Mouse (Mus musculus): ENCODE data around the gene Ccdc12. TPM values are rescaled to one million over a fixed set of nuclear protein-coding genes. Genes with fewer than 3 reads are reported as not detected.
"Not testable (repeated sequence)": the region's sequence is repeated elsewhere in the genome, so short reads cannot be mapped to it uniquely, and the experiment has no call there.

The Ccdc12 gene
- total RNA-seq, 1 experiment from 2014 or later, result 251 TPM

GRCm38 (mm10) chr9:110667219-110667836, 11.0 kb downstream of the Ccdc12 start:
- no peak for ATAC-seq (replicated peaks; ENCODE audit: insufficient number of reproducible peaks, low FRiP score, low TSS enrichment, poor library complexity, severe bottlenecking)

GRCm38 (mm10) chr9:110668601-110669293, 12.4 kb downstream of the Ccdc12 start:
- no peak for ATAC-seq (replicated peaks; ENCODE audit: insufficient number of reproducible peaks, low FRiP score, low TSS enrichment, poor library complexity, severe bottlenecking)

- ATAC-seq (replicated peaks; ENCODE audit: insufficient number of reproducible peaks, low FRiP score, low TSS enrichment, poor library complexity, severe bottlenecking), result no peak
Observed at GRCm38 (mm10) chr9:110669785-110670184, 13.5 kb downstream of the Ccdc12 start.

- ATAC-seq (replicated peaks; ENCODE audit: insufficient number of reproducible peaks, low FRiP score, low TSS enrichment, poor library complexity, severe bottlenecking), result 0 out of 2 replicates have a peak, but pooled peaks have one; percentile 44
Observed at GRCm38 (mm10) chr9:110672462-110673106, 16.3 kb downstream of the Ccdc12 start.

GRCm38 (mm10) chr9:110673107-110673752, 16.9 kb downstream of the Ccdc12 start:
- no peak for ATAC-seq (replicated peaks; ENCODE audit: insufficient number of reproducible peaks, low FRiP score, low TSS enrichment, poor library complexity, severe bottlenecking)

GRCm38 (mm10) chr9:110676492-110676911, 20.2 kb downstream of the Ccdc12 start:
- peak; percentile 92 for ATAC-seq (replicated peaks; ENCODE audit: insufficient number of reproducible peaks, low FRiP score, low TSS enrichment, poor library complexity, severe bottlenecking)

- ATAC-seq (replicated peaks; ENCODE audit: insufficient number of reproducible peaks, low FRiP score, low TSS enrichment, poor library complexity, severe bottlenecking), result no peak
Observed at GRCm38 (mm10) chr9:110678886-110679285, 22.6 kb downstream of the Ccdc12 start.

GRCm38 (mm10) chr9:110680736-110681507, 24.6 kb downstream of the Ccdc12 start:
- no peak for ATAC-seq (replicated peaks; ENCODE audit: insufficient number of reproducible peaks, low FRiP score, low TSS enrichment, poor library complexity, severe bottlenecking)

- ATAC-seq (replicated peaks; ENCODE audit: insufficient number of reproducible peaks, low FRiP score, low TSS enrichment, poor library complexity, severe bottlenecking), result no peak
Observed at GRCm38 (mm10) chr9:110681817-110682216, 25.5 kb downstream of the Ccdc12 start.

GRCm38 (mm10) chr9:110682255-110682654, 26.0 kb downstream of the Ccdc12 start:
- peak; percentile 58 for ATAC-seq (replicated peaks; ENCODE audit: insufficient number of reproducible peaks, low FRiP score, low TSS enrichment, poor library complexity, severe bottlenecking)

- ATAC-seq (replicated peaks; ENCODE audit: insufficient number of reproducible peaks, low FRiP score, low TSS enrichment, poor library complexity, severe bottlenecking), result not testable (repeated sequence)
Observed at GRCm38 (mm10) chr9:110682697-110683096, 26.4 kb downstream of the Ccdc12 start.

GRCm38 (mm10) chr9:110683574-110684099, 27.3 kb downstream of the Ccdc12 start:
- no peak for ATAC-seq (replicated peaks; ENCODE audit: insufficient number of reproducible peaks, low FRiP score, low TSS enrichment, poor library complexity, severe bottlenecking)

GRCm38 (mm10) chr9:110684100-110684831, 28.0 kb downstream of the Ccdc12 start:
- ATAC-seq (replicated peaks; ENCODE audit: insufficient number of reproducible peaks, low FRiP score, low TSS enrichment, poor library complexity, severe bottlenecking), result no peak

GRCm38 (mm10) chr9:110685187-110685586, 28.9 kb downstream of the Ccdc12 start:
- ATAC-seq (replicated peaks; ENCODE audit: insufficient number of reproducible peaks, low FRiP score, low TSS enrichment, poor library complexity, severe bottlenecking), result no peak; the same call in 1 of the 2 replicates

- peak; percentile 75 for ATAC-seq (replicated peaks; ENCODE audit: insufficient number of reproducible peaks, low FRiP score, low TSS enrichment, poor library complexity, severe bottlenecking)
Observed at GRCm38 (mm10) chr9:110685591-110685990, 29.3 kb downstream of the Ccdc12 start.

GRCm38 (mm10) chr9:110686472-110686871, 30.2 kb downstream of the Ccdc12 start:
- no peak for ATAC-seq (replicated peaks; ENCODE audit: insufficient number of reproducible peaks, low FRiP score, low TSS enrichment, poor library complexity, severe bottlenecking)

GRCm38 (mm10) chr9:110687061-110687460, 30.8 kb downstream of the Ccdc12 start:
- no peak for ATAC-seq (replicated peaks; ENCODE audit: insufficient number of reproducible peaks, low FRiP score, low TSS enrichment, poor library complexity, severe bottlenecking)

- ATAC-seq (replicated peaks; ENCODE audit: insufficient number of reproducible peaks, low FRiP score, low TSS enrichment, poor library complexity, severe bottlenecking), result no peak
Observed at GRCm38 (mm10) chr9:110687846-110688245, 31.5 kb downstream of the Ccdc12 start.

Data from monocyte, adult 5-6 weeks (primary cell).